Mouse (Mus musculus) myocyte (in vitro differentiated cells): ENCODE results near the gene St6galnac3.

Experiments used
- MYOD1 ChIP-seq, 3 experiments: IDR thresholded peaks; one replicate each; pipeline ENCODE4 v1.6.1; 2011; ENCODE audit warnings: control low read depth in 2 of 3, low read depth in 2 of 3, mild to moderate bottlenecking in 2 of 3, moderate library complexity in 1 of 3; ENCODE audit not compliant: insufficient read length in 2 of 3, control insufficient read depth in 1 of 3
- POLR2A ChIP-seq: IDR thresholded peaks from one replicate; pipeline ENCODE4 v1.6.1; 2011; ENCODE audit warnings: low read depth, mild to moderate bottlenecking, control low read depth, moderate library complexity; ENCODE audit not compliant: insufficient read length
- POLR2AphosphoS2 ChIP-seq: IDR thresholded peaks from one replicate; pipeline ENCODE4 v1.6.1; 2011; ENCODE audit warnings: low read depth, control low read depth; ENCODE audit not compliant: insufficient read length
- TCF12 ChIP-seq: IDR thresholded peaks from one replicate; pipeline ENCODE4 v1.6.1; 2011; ENCODE audit warnings: mild to moderate bottlenecking, control low read depth; ENCODE audit not compliant: poor library complexity, insufficient read depth, severe bottlenecking
- USF1 ChIP-seq: IDR thresholded peaks from one replicate; pipeline ENCODE4 v1.6.1; 2011; ENCODE audit warnings: low read depth, mild to moderate bottlenecking, control low read depth, moderate library complexity

GRCm38 (mm10) chr3:153658051-153658777 is 66.8 kb downstream of the St6galnac3 start:
- TF ChIP-seq POLR2AphosphoS2 (no peak), POLR2A (no peak), TCF12 (no peak), MYOD1 (IDR thresholded peaks at IDR 0.05; ENCODE audit: control insufficient read depth in 1 of 3, insufficient read length in 2 of 3, low read depth in 2 of 3) (no peak), USF1 (no peak)
